Mouse (Mus musculus) embryo, embryonic 10 days (tissue): Measurements from ENCODE around the gene Ell.

Experiments
- DNase-seq: peaks from one replicate; pipeline ENCODE4 v3.0.0-alpha.2; 2015; ENCODE audit warnings: low spot score

Gene Ell

GRCm38 (mm10) chr8:70615281-70615680, 76.0 kb downstream of the Ell start:
- no peak for DNase-seq

- no peak for DNase-seq
These were observed 76.6 kb downstream of the Ell start, which contains the start of gene Lrrc25 for GRCm38 (mm10) chr8:70615894-70616293. Lrrc25 (plus strand) TSS chr8:70616155.

- DNase-seq: no peak
These were observed 77.4 kb downstream of the Ell start for GRCm38 (mm10) chr8:70616645-70617044.

- DNase-seq: no peak
These were observed 78.7 kb downstream of the Ell start for GRCm38 (mm10) chr8:70617985-70618384.

GRCm38 (mm10) chr8:70618888-70619334, 79.7 kb downstream of the Ell start:
- DNase-seq: peak; percentile 48

GRCm38 (mm10) chr8:70622220-70622619, 83.0 kb downstream of the Ell start:
- no peak for DNase-seq

- DNase-seq: peak; percentile 75
These were observed 85.8 kb downstream of the Ell start for GRCm38 (mm10) chr8:70625104-70625503.

- no peak for DNase-seq
These were observed 87.8 kb downstream of the Ell start for GRCm38 (mm10) chr8:70627041-70627440.

- no peak for DNase-seq
These were observed 89.8 kb downstream of the Ell start for GRCm38 (mm10) chr8:70628986-70629490.

- peak; percentile 91 for DNase-seq
These were observed 90.6 kb downstream of the Ell start for GRCm38 (mm10) chr8:70629574-70630531.

- peak; percentile 62 for DNase-seq
These were observed 91.5 kb downstream of the Ell start for GRCm38 (mm10) chr8:70630532-70631381.

GRCm38 (mm10) chr8:70631436-70631835, 92.2 kb downstream of the Ell start:
- no peak for DNase-seq

- no peak for DNase-seq
These were observed 93.2 kb downstream of the Ell start, which contains the start of gene Gdf15 for GRCm38 (mm10) chr8:70632346-70632892. Gdf15 (minus strand) TSS chr8:70632456.

- no peak for DNase-seq
These were observed 94.8 kb downstream of the Ell start for GRCm38 (mm10) chr8:70634066-70634465.

GRCm38 (mm10) chr8:70635527-70635926, 96.3 kb downstream of the Ell start:
- DNase-seq: no peak

GRCm38 (mm10) chr8:70636838-70637237, 97.6 kb downstream of the Ell start:
- DNase-seq: no peak

- DNase-seq: no peak
These were observed 99.5 kb downstream of the Ell start for GRCm38 (mm10) chr8:70638752-70639151.
